Mouse (Mus musculus): ENCODE data around the gene Cbfb. TPM values are rescaled to one million over a fixed set of nuclear protein-coding genes. Genes with fewer than 3 reads are reported as not detected.

The Cbfb gene
- polyA plus RNA-seq, 1 experiment: 15.1 TPM

DNA sequence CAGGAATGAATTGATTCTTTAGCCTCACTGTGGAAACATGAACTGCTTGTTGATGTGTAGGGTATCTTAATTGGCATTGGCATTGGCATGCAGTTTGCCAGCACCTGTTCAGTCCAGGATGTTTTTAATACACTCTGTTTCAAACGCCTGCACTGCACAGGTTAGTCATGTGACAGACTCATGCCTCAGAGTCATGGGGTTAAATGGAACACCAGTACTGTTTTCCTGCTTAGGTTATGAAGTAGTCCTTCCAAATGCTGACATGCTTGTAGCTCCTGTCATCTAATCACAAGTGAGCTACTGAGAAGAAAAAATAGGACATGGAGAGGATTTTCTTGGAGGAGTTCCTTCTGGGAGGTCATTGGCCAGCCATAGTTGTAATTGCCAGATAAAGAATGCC lies 64.7 kb downstream of the Cbfb start:
- whole genome bisulfite sequencing: 43% methylated on average over 1 of the region's 1 CpGs
- Histone ChIP-seq H3K4me3 (replicated peaks; ENCODE audit: insufficient read depth, low read depth, low read length) (no peak overlapping the region), H3K4me1 (ENCODE audit: control insufficient read depth, insufficient read depth, low read length) (no peaks in the 10 kb centered on the region), H3K27ac (ENCODE audit: insufficient read depth, low read length) (no peak overlapping the region), H3K27me3 (ENCODE audit: control insufficient read depth, insufficient read depth, low read length) (no peaks in the 10 kb centered on the region)
- no peak for TF ChIP-seq POLR2A (IDR thresholded peaks at IDR 0.05; ENCODE audit: borderline replicate concordance, insufficient read depth, low read length)
- TF ChIP-seq CTCF (IDR thresholded peaks at IDR 0.05; ENCODE audit: borderline replicate concordance, insufficient read depth, low read depth, low read length): no peak
- DNase-seq: no peak

DNA sequence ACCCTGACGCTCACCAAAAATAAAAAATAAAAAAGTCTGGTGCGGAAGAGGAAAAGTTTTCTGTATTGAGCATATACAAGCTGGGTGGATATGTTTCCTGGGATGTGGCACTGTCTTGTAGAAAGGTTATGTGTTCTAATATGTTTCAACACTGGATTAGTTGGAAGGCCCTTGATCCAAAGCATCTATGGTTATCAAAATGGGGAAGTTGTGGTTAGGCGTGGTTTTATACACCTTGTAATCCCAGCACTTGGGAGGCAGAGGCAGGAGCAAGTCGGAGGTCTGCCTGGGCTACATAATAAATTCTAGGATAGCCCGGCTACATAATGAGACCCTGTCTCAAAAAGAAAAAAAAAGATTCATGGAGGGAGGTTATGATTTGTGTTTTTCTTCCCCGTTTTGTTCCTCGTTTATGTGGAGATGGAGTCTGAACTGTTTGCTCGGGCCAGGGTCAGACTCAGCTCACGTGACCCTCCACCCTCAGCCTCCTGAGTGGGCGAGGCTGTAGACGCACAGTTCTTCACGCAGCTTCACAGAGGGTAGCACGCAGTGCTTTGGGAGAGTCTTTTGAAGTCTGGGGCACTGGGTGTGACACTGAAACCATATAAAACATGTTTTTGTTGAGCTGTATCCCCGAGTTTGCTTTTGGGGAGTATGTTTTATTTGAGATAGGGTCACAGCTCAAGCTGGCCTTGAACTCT lies 67.1 kb downstream of the Cbfb start:
- H3K4me3 ChIP-seq (replicated peaks; ENCODE audit: insufficient read depth, low read depth, low read length): no peak overlapping the region
- WGBS: 92% methylated on average over 14 of the region's 14 CpGs
- no peak for DNase-seq
- TF ChIP-seq POLR2A (IDR thresholded peaks at IDR 0.05; ENCODE audit: borderline replicate concordance, insufficient read depth, low read length) (no peak), CTCF (IDR thresholded peaks at IDR 0.05; ENCODE audit: borderline replicate concordance, insufficient read depth, low read depth, low read length) (no peak)
- no peaks in the 10 kb centered on the region for H3K27me3 ChIP-seq (ENCODE audit: control insufficient read depth, insufficient read depth, low read length)
- H3K27ac ChIP-seq (ENCODE audit: insufficient read depth, low read length): no peak overlapping the region
- H3K4me1 ChIP-seq (ENCODE audit: control insufficient read depth, insufficient read depth, low read length): no peaks in the 10 kb centered on the region

DNA sequence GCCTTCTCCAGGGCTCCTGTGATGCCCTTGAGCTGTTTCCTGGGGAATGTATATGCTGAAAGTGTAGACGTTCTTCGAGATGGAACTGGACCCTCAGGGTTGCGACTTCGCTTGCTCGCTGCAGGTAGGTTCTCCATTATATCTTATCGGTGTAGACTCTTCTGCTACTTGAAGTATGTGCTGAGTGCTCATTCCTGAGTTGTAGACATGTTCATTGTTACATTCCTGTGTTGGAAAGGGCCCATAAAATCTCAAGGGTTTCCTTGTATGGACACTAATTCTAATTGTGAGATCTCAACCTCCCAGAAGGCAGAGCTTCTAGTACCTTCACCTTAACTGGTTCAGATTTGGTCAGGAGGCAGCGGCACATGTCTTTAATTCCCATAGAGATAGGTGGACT lies 70.5 kb downstream of the Cbfb start:
- H3K4me1 ChIP-seq (ENCODE audit: control insufficient read depth, insufficient read depth, low read length): no peaks in the 10 kb centered on the region
- no peak for DNase-seq
- WGBS: 97% methylated on average over 7 of the region's 7 CpGs
- H3K27me3 ChIP-seq (ENCODE audit: control insufficient read depth, insufficient read depth, low read length): no peaks in the 10 kb centered on the region
- no peak overlapping the region for H3K4me3 ChIP-seq (replicated peaks; ENCODE audit: insufficient read depth, low read depth, low read length)
- no peak overlapping the region for H3K27ac ChIP-seq (ENCODE audit: insufficient read depth, low read length)
- TF ChIP-seq CTCF (IDR thresholded peaks at IDR 0.05; ENCODE audit: borderline replicate concordance, insufficient read depth, low read depth, low read length) (no peak), POLR2A (IDR thresholded peaks at IDR 0.05; ENCODE audit: borderline replicate concordance, insufficient read depth, low read length) (no peak)

DNA sequence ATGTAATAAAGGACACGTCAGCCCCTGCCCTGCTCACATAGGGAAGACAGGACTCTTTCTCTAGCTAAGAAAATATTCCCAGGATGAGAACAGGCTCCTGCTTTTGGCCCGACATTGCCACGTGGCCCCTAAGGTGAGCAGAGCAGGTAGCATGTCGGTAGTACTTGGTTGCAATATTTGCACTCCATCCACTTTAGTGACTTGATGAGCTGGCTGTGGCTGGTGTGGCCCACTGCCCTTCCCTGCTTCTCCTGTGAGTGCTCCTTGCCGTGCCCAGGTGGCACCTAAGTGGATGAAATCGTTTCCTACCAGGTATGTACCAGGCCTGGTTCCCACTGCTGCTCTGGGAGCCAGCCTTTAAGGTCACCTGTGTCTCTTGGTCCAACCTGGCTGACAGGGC lies 81.5 kb downstream of the Cbfb start:
- no peak overlapping the region for H3K4me3 ChIP-seq (replicated peaks; ENCODE audit: insufficient read depth, low read depth, low read length)
- H3K27me3 ChIP-seq (ENCODE audit: control insufficient read depth, insufficient read depth, low read length): no peaks in the 10 kb centered on the region
- H3K27ac ChIP-seq (ENCODE audit: insufficient read depth, low read length): no peak overlapping the region
- H3K4me1 ChIP-seq (ENCODE audit: control insufficient read depth, insufficient read depth, low read length): peaks cover 3% of the 10 kb centered on the region; the same call in 1 of the 2 replicates
- no peak for TF ChIP-seq POLR2A (IDR thresholded peaks at IDR 0.05; ENCODE audit: borderline replicate concordance, insufficient read depth, low read length)
- TF ChIP-seq CTCF (IDR thresholded peaks at IDR 0.05; ENCODE audit: borderline replicate concordance, insufficient read depth, low read depth, low read length): no peak
- no peak for DNase-seq
- 93% methylated on average over 6 of the region's 6 CpGs for WGBS

- 84% methylated on average over 10 of the region's 10 CpGs for WGBS
- Histone ChIP-seq H3K27me3 (ENCODE audit: control insufficient read depth, insufficient read depth, low read length) (no peaks in the 10 kb centered on the region), H3K27ac (ENCODE audit: insufficient read depth, low read length) (no peak overlapping the region), H3K4me1 (ENCODE audit: control insufficient read depth, insufficient read depth, low read length) (peaks cover 3% of the 10 kb centered on the region; the same call in 1 of the 2 replicates), H3K4me3 (replicated peaks; ENCODE audit: insufficient read depth, low read depth, low read length) (no peak overlapping the region)
- DNase-seq: no peak
- TF ChIP-seq CTCF (IDR thresholded peaks at IDR 0.05; ENCODE audit: borderline replicate concordance, insufficient read depth, low read depth, low read length) (no peak), POLR2A (IDR thresholded peaks at IDR 0.05; ENCODE audit: borderline replicate concordance, insufficient read depth, low read length) (no peak)
Measured at GRCm38 (mm10) chr8:105252680-105253537, 82.4 kb downstream of the Cbfb start.

GRCm38 (mm10) chr8:105253766-105254151 lies 83.3 kb downstream of the Cbfb start:
- DNase-seq: no peak
- no peaks in the 10 kb centered on the region for H3K27me3 ChIP-seq (ENCODE audit: control insufficient read depth, insufficient read depth, low read length)
- H3K27ac ChIP-seq (ENCODE audit: insufficient read depth, low read length): no peak overlapping the region
- 45% methylated on average over 20 of the region's 20 CpGs for WGBS
- TF ChIP-seq CTCF (IDR thresholded peaks at IDR 0.05; ENCODE audit: borderline replicate concordance, insufficient read depth, low read depth, low read length) (no peak), POLR2A (IDR thresholded peaks at IDR 0.05; ENCODE audit: borderline replicate concordance, insufficient read depth, low read length) (no peak)
- no peak overlapping the region for H3K4me3 ChIP-seq (replicated peaks; ENCODE audit: insufficient read depth, low read depth, low read length)
- H3K4me1 ChIP-seq (ENCODE audit: control insufficient read depth, insufficient read depth, low read length): peaks cover 3% of the 10 kb centered on the region; the same call in 1 of the 2 replicates

- WGBS: under 1% methylated on average over 74 of the region's 74 CpGs
- no peak overlapping the region for H3K27ac ChIP-seq (ENCODE audit: insufficient read depth, low read length)
Measured at GRCm38 (mm10) chr8:105254152-105254965, 83.9 kb downstream of the Cbfb start.

More at GRCm38 (mm10) chr8:105254152-105254965, 83.9 kb downstream of the Cbfb start:
- Histone ChIP-seq H3K4me3 (replicated peaks; ENCODE audit: insufficient read depth, low read depth, low read length) (peak overlapping the region; percentile 63), H3K4me1 (ENCODE audit: control insufficient read depth, insufficient read depth, low read length) (peaks cover 1% of the 10 kb centered on the region; the same call in 1 of the 2 replicates), H3K27me3 (ENCODE audit: control insufficient read depth, insufficient read depth, low read length) (no peaks in the 10 kb centered on the region)
- peak; percentile 72 for TF ChIP-seq CTCF (IDR thresholded peaks at IDR 0.05; ENCODE audit: borderline replicate concordance, insufficient read depth, low read depth, low read length)
- no peak for TF ChIP-seq POLR2A (IDR thresholded peaks at IDR 0.05; ENCODE audit: borderline replicate concordance, insufficient read depth, low read length)
- DNase-seq: peak; percentile 79 to 83

All from cerebellum, adult 2 months (tissue).